Mouse (Mus musculus) c-Kit-positive CD71-positive TER-119-negative erythroid progenitor cells, embryonic 14.5 days (primary cell): ENCODE data around the gene Atad2b.

ENCODE experiments used
- DNase-seq: peaks from one replicate; pipeline ENCODE4 v3.0.0-alpha.2; 2013; ENCODE audit warnings: low read depth

The Atad2b gene

GRCm38 (mm10) chr12:5084714-5085113 lies 167.6 kb downstream of the Atad2b start:
- DNase-seq = no peak

- DNase-seq = no peak
Measured at GRCm38 (mm10) chr12:5087787-5088519, 170.8 kb downstream of the Atad2b start.

- DNase-seq = no peak
Measured at GRCm38 (mm10) chr12:5088639-5089038, 171.5 kb downstream of the Atad2b start.
